9 mouse cellular contexts compared by ENCODE assay signal in genomic region chr15:77815867-77816600, GRCm38 (mm10). TPM values are rescaled to one million over a fixed set of nuclear protein-coding genes. Genes with fewer than 3 reads are reported as not detected.
A peak's percentile ranks its signal among the peaks of the same experiment; 100 is the strongest.
DNase-seq lines count a peak whose midpoint lies in the region; ATAC-seq lines count a peak whose summit lies in the region.
"Had no signal": no experiment of that assay in that cellular context is flagged by ENCODE, and none has a peak within 500 bp of the region (broad histone marks: within the 10 kb centered on the region; RNA-seq: fewer than 3 reads in every experiment).

No protein-coding gene starts in this region.

- 80% methylated on average over 17 of the region's 17 CpGs for WGBS in midbrain, embryonic 16.5 days
- 85% methylated on average over 17 of the region's 17 CpGs for whole genome bisulfite sequencing in midbrain, embryonic 14.5 days
- 66% methylated on average over 17 of the region's 17 CpGs for WGBS in heart, embryonic 10.5 days
- WGBS in limb, embryonic 10.5 days, result 80% methylated on average over 17 of the region's 17 CpGs

- H3K9me3 ChIP-seq in midbrain, embryonic 16.5 days (replicated peaks; ENCODE audit: control insufficient read depth, low read length, poor library complexity, severe bottlenecking), result no peaks in the 10 kb centered on the region
- no peaks in the 10 kb centered on the region for H3K9me3 ChIP-seq in midbrain, embryonic 14.5 days (ENCODE audit: control insufficient read depth, low read length)
- no peaks in the 10 kb centered on the region for H3K9me3 ChIP-seq in heart, embryonic 10.5 days
- H3K9me3 ChIP-seq in limb, embryonic 10.5 days (replicated peaks), result no peaks in the 10 kb centered on the region

- ATAC-seq in midbrain, embryonic 16.5 days, result no peak
- ATAC-seq in midbrain, embryonic 14.5 days (ENCODE audit: low FRiP score, low TSS enrichment), result no peak

- H3K27me3 ChIP-seq in midbrain, embryonic 16.5 days (ENCODE audit: control insufficient read depth, insufficient read depth, low read depth, low read length), result no peaks in the 10 kb centered on the region
- H3K27me3 ChIP-seq in midbrain, embryonic 14.5 days (ENCODE audit: control insufficient read depth, insufficient read depth, low read length), result no peaks in the 10 kb centered on the region
- no peaks in the 10 kb centered on the region for H3K27me3 ChIP-seq in heart, embryonic 10.5 days (ENCODE audit: insufficient read depth, poor library complexity, severe bottlenecking)
- no peaks in the 10 kb centered on the region for H3K27me3 ChIP-seq in limb, embryonic 10.5 days (ENCODE audit: low read depth, poor library complexity, severe bottlenecking)

- no peak overlapping the region for H3K4me2 ChIP-seq in midbrain, embryonic 16.5 days (ENCODE audit: low read length)
- H3K4me2 ChIP-seq in midbrain, embryonic 14.5 days (ENCODE audit: low read length), result no peak overlapping the region

- H3K27ac ChIP-seq in midbrain, embryonic 16.5 days (ENCODE audit: low read length), result peak overlapping the region; percentile 20; the same call in 1 of the 2 replicates
- H3K27ac ChIP-seq in midbrain, embryonic 14.5 days (replicated peaks; ENCODE audit: low read depth, low read length), result no peak overlapping the region
- peak overlapping the region; percentile 84 for H3K27ac ChIP-seq in heart, embryonic 10.5 days
- peak overlapping the region; percentile 56 for H3K27ac ChIP-seq in limb, embryonic 10.5 days

- peaks cover 23% of the 10 kb centered on the region for H3K4me1 ChIP-seq in midbrain, embryonic 16.5 days (ENCODE audit: control insufficient read depth, insufficient read depth, low read length)
- H3K4me1 ChIP-seq in midbrain, embryonic 14.5 days (ENCODE audit: control insufficient read depth, insufficient read depth, low read length), result peaks cover 6% of the 10 kb centered on the region; the same call in 1 of the 2 replicates
- peaks cover 97% of the 10 kb centered on the region for H3K4me1 ChIP-seq in heart, embryonic 10.5 days
- peaks cover 58% of the 10 kb centered on the region for H3K4me1 ChIP-seq in limb, embryonic 10.5 days

- H3K9ac ChIP-seq in midbrain, embryonic 16.5 days (ENCODE audit: low read depth, low read length), result no peak overlapping the region
- no peak overlapping the region for H3K9ac ChIP-seq in midbrain, embryonic 14.5 days (replicated peaks; ENCODE audit: low read length)

- no peak overlapping the region for H3K4me3 ChIP-seq in midbrain, embryonic 16.5 days (ENCODE audit: low read depth, low read length)
- no peak overlapping the region for H3K4me3 ChIP-seq in midbrain, embryonic 14.5 days (replicated peaks; ENCODE audit: low read depth, low read length)
- H3K4me3 ChIP-seq in heart, embryonic 10.5 days, result peak overlapping the region; percentile 6
- H3K4me3 ChIP-seq in limb, embryonic 10.5 days, result no peak overlapping the region
- H3K4me3 ChIP-seq: erythroblast, embryonic 14.5 days had no signal

- no peak for DNase-seq in midbrain, embryonic 14.5 days
- DNase-seq in cerebellum, adult 8-10 months, result peak; percentile 68
- DNase-seq in heart, embryonic 10.5 days (ENCODE audit: low spot score), result no peak
- no peak for DNase-seq in limb, embryonic 10.5 days (ENCODE audit: low spot score)
- peak; percentile 64 for DNase-seq in naive thymus-derived CD4-positive, alpha-beta T cell, adult 2 months (ENCODE audit: low read depth)
- DNase-seq in adipocyte (ENCODE audit: low spot score), result no peak
- DNase-seq in right cerebral cortex, adult 2 months (ENCODE audit: low spot score in 2 of 2), result no peak

- no peaks in the 10 kb centered on the region for H3K36me3 ChIP-seq in midbrain, embryonic 16.5 days (ENCODE audit: control insufficient read depth, insufficient read depth, low read length)
- peaks cover 3% of the 10 kb centered on the region; the same call in 1 of the 2 replicates for H3K36me3 ChIP-seq in midbrain, embryonic 14.5 days (ENCODE audit: control insufficient read depth, insufficient read depth, low read length)
- peaks cover 27% of the 10 kb centered on the region for H3K36me3 ChIP-seq in heart, embryonic 10.5 days
- H3K36me3 ChIP-seq in limb, embryonic 10.5 days, result peaks cover 21% of the 10 kb centered on the region

RNA-seq across cellular contexts. Expression of gene Myh9, which starts 25.9 kb away (rescaled TPM):
- 9.5 and 11.2 TPM in 2 replicates for polyA plus RNA-seq in midbrain, embryonic 16.5 days (2015; fragmentation: Nextera tagmentation; extraction: Ambion mirVana)
- 7.3 and 14.8 TPM in 2 replicates for polyA plus RNA-seq in midbrain, embryonic 14.5 days (2014; fragmentation: Nextera tagmentation; extraction: Ambion mirVana)
- 34.5 and 37.5 TPM in 2 replicates for polyA plus RNA-seq in heart, embryonic 10.5 days (2016; fragmentation: Nextera tagmentation; extraction: Ambion mirVana)
- polyA plus RNA-seq in limb, embryonic 10.5 days (2016; fragmentation: Nextera tagmentation; extraction: Ambion mirVana), result 30.6 and 39.2 TPM in 2 replicates

RNA-seq across cellular contexts. Expression of gene Apol8, which starts 59.2 kb away (rescaled TPM):
- polyA plus RNA-seq in midbrain, embryonic 16.5 days (2015; fragmentation: Nextera tagmentation; extraction: Ambion mirVana), result 0.11 and 0.27 TPM in 2 replicates
- polyA plus RNA-seq in midbrain, embryonic 14.5 days (2014; fragmentation: Nextera tagmentation; extraction: Ambion mirVana), result 0.11 TPM in 2 replicates
- polyA plus RNA-seq in heart, embryonic 10.5 days (2016; fragmentation: Nextera tagmentation; extraction: Ambion mirVana), result 0.16 and 0.52 TPM in 2 replicates
- polyA plus RNA-seq in limb, embryonic 10.5 days (2016; fragmentation: Nextera tagmentation; extraction: Ambion mirVana), result 0.20 TPM in 1 of 2 replicates, not detected in the other

Comparison
In these comparisons a context has a peak if more than half of its experiments do, and no peak if none do; other contexts are left out.
1. DNase-seq: peak in cerebellum, adult 8-10 months (single experiment) and naive thymus-derived CD4-positive, alpha-beta T cell, adult 2 months (single experiment); none in midbrain, embryonic 14.5 days (single experiment), heart, embryonic 10.5 days (single experiment), limb, embryonic 10.5 days (single experiment), adipocyte (single experiment) and right cerebral cortex, adult 2 months (0 of 2).